Mouse (Mus musculus): ENCODE measurements around the gene Mrtfa. TPM values are rescaled to one million over a fixed set of nuclear protein-coding genes. Genes with fewer than 3 reads are reported as not detected.

Mrtfa gene
- polyA plus RNA-seq, 1 experiment from 2014 or later, result 22.3 TPM

DNA sequence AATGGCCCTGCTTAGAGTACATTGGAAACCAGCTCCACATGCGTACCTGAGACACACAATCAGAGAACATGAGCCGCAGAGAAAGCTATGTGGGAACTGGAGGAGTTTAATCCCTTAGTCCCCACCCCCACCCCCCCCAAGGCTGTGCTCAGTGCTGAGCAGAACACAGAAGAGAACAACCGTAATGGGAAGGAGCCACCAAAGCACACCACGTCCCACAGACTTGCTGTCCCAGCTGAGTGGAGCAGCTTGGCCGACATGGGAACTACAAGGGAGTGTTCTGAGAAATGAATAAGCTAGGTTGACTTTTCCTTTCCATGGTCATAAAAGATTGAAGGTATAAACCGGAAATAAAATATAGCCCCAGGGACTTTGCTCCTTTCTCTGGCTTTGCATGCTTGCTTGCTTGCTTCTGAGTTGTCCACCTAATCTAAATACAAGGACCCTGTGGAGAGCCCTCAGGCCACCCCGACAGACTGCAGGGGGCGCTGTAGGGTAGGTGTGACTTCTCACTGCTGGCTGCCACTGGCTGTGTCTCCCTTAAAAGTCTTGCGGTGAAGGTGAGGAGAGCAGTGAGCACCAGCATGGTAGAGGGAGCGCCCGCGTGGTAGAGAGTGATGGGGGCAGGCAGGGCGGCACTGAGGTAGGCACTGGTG, 148.2 kb downstream of the Mrtfa start:
- WGBS, result 63% methylated on average over 13 of the region's 13 CpGs
- ATAC-seq (ENCODE audit: insufficient number of reproducible peaks, low FRiP score, low TSS enrichment, low read depth), result no peak
- H3K9ac ChIP-seq (ENCODE audit: low read length), result no peak overlapping the region

DNA sequence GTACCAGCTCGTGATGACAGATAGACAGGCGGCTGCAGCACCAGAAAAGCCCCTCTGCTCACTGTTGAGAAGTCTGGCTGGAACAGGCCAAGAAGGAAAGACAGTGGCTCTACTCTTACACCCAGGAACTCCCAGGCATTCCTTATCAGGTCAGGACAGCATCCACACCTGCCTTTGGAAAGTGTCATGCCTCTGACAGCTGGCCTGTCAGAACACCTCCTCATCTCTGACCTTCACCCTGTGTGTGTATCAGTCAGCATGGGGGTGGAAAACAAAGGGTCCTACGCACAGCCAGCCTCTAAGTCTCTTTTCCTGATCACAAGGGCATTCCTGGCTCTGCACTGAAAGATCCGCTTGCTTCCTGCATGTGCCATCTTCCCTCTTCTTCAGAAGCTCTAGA, 148.8 kb downstream of the Mrtfa start:
- Histone ChIP-seq H3K36me3 (ENCODE audit: control insufficient read depth, insufficient read depth, low read length) (no peaks in the 10 kb centered on the region), H3K4me2 (ENCODE audit: low read depth, severe bottlenecking) (no peak overlapping the region), H3K27ac (replicated peaks; ENCODE audit: low read depth, low read length) (no peak overlapping the region), H3K27me3 (ENCODE audit: control insufficient read depth, insufficient read depth, low read length) (no peaks in the 10 kb centered on the region), H3K9me3 (ENCODE audit: control insufficient read depth, low read length) (no peaks in the 10 kb centered on the region), H3K9ac (ENCODE audit: low read length) (no peak overlapping the region), H3K4me3 (ENCODE audit: low read depth, low read length) (no peak overlapping the region), H3K4me1 (ENCODE audit: control insufficient read depth, insufficient read depth, low read length) (peaks cover 2% of the 10 kb centered on the region; the same call in 1 of the 2 replicates)
- ATAC-seq (ENCODE audit: insufficient number of reproducible peaks, low FRiP score, low TSS enrichment, low read depth) (no peak), DNase-seq (ENCODE audit: low spot score) (no peak)
- WGBS, result 67% methylated on average over 4 of the region's 4 CpGs

More for the DNA sequence above, 148.2 kb downstream of the Mrtfa start:
- no peaks in the 10 kb centered on the region for H3K36me3 ChIP-seq (ENCODE audit: control insufficient read depth, insufficient read depth, low read length)
- H3K4me1 ChIP-seq (ENCODE audit: control insufficient read depth, insufficient read depth, low read length), result peaks cover 2% of the 10 kb centered on the region; the same call in 1 of the 2 replicates
- H3K4me2 ChIP-seq (ENCODE audit: low read depth, severe bottlenecking), result no peak overlapping the region
- H3K4me3 ChIP-seq (ENCODE audit: low read depth, low read length), result no peak overlapping the region
- peak; percentile 64 for DNase-seq (ENCODE audit: low spot score)
- H3K9me3 ChIP-seq (ENCODE audit: control insufficient read depth, low read length), result no peaks in the 10 kb centered on the region
- no peak overlapping the region for H3K27ac ChIP-seq (replicated peaks; ENCODE audit: low read depth, low read length)
- H3K27me3 ChIP-seq (ENCODE audit: control insufficient read depth, insufficient read depth, low read length), result no peaks in the 10 kb centered on the region

DNA sequence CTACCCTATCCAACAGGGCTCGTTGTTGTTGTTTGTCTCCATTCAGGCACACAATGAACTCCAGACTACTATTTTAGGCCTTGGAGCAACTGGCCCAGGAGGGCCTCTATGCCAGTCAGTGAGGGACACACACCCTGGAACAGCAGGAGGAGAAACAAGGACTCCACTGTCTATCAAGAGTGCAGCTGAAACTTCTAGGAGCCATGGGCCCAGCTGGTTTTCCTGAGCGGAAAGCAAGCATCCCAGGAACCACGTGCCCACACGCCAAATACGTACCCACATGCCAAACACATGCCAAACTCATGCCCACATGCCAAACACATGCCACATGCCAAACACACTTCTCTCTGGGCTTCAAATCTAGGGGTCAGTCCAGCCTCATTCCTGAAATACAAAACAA, 152.1 kb downstream of the Mrtfa start:
- H3K4me1 ChIP-seq (ENCODE audit: control insufficient read depth, insufficient read depth, low read length), result peaks cover 10% of the 10 kb centered on the region
- DNase-seq (ENCODE audit: low spot score) (no peak), ATAC-seq (ENCODE audit: insufficient number of reproducible peaks, low FRiP score, low TSS enrichment, low read depth) (no peak)
- no peak overlapping the region for H3K4me3 ChIP-seq (ENCODE audit: low read depth, low read length)
- no peaks in the 10 kb centered on the region for H3K27me3 ChIP-seq (ENCODE audit: control insufficient read depth, insufficient read depth, low read length)
- no peaks in the 10 kb centered on the region for H3K9me3 ChIP-seq (ENCODE audit: control insufficient read depth, low read length)
- H3K9ac ChIP-seq (ENCODE audit: low read length), result no peak overlapping the region
- H3K4me2 ChIP-seq (ENCODE audit: low read depth, severe bottlenecking), result no peak overlapping the region
- WGBS, result 92% methylated on average over 5 of the region's 5 CpGs
- no peak overlapping the region for H3K27ac ChIP-seq (replicated peaks; ENCODE audit: low read depth, low read length)
- H3K36me3 ChIP-seq (ENCODE audit: control insufficient read depth, insufficient read depth, low read length), result no peaks in the 10 kb centered on the region

DNA sequence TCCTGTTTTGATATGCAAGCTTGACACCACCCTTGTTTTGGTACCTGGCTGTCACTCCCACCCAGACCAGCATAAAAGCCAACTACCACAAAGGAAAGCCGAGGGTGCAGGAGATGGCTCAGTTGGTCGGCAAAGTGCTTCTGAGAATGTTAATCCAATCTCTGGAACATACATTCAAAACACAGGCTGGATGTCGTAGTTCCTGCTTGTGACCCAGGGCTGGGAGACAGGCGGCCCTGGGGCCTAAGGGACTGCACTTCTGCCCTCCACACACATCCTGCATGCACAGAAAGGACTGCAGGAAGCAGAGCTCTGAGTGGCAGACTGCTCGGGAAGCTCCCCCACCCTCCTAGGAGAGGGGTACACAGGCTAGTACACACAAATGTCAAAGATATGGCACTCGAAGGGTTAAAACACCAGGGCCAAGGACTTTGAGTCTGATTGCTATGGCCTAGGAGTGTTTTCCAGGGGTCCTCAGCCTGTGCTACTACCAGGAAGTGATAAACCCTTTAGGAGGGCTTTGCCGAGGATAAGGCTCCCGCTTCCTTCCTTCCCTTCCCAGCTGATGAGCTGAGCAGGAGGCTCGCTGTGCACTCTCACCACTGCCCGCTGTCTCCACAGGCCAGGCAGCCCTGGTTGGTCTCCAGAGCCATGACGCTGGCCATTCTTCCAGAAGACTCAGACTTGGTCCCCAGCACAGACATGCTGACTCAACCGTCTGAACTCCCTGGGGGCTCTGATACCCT, 155.0 kb downstream of the Mrtfa start:
- Histone ChIP-seq H3K9me3 (ENCODE audit: control insufficient read depth, low read length) (no peaks in the 10 kb centered on the region), H3K27ac (replicated peaks; ENCODE audit: low read depth, low read length) (no peak overlapping the region), H3K4me1 (ENCODE audit: control insufficient read depth, insufficient read depth, low read length) (peaks cover 10% of the 10 kb centered on the region), H3K4me3 (ENCODE audit: low read depth, low read length) (no peak overlapping the region), H3K4me2 (ENCODE audit: low read depth, severe bottlenecking) (no peak overlapping the region), H3K27me3 (ENCODE audit: control insufficient read depth, insufficient read depth, low read length) (no peaks in the 10 kb centered on the region), H3K9ac (ENCODE audit: low read length) (no peak overlapping the region), H3K36me3 (ENCODE audit: control insufficient read depth, insufficient read depth, low read length) (no peaks in the 10 kb centered on the region)
- ATAC-seq (ENCODE audit: insufficient number of reproducible peaks, low FRiP score, low TSS enrichment, low read depth) (no peak), DNase-seq (ENCODE audit: low spot score) (no peak)
- WGBS, result 63% methylated on average over 12 of the region's 12 CpGs

DNA sequence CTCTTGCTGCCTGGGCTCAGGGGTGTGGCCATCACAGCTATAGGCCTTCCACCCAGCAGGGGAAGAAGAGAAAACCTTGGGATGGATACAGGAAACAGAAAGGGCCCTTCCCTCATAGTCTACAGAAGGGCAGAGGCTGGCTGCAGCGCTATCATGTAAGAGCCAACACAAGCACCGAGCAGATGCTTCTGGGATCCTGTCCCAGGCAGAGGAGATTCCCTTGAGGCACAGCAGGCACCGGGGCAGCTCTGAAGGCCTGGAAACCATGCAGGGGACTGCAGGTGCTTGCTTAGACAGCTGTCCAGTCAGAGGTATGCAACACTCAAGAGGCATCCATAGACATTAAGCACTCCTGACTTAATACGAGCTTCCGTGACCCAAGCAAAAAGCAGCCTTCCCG, 156.4 kb downstream of the Mrtfa start:
- H3K27ac ChIP-seq (replicated peaks; ENCODE audit: low read depth, low read length), result no peak overlapping the region
- H3K4me2 ChIP-seq (ENCODE audit: low read depth, severe bottlenecking), result no peak overlapping the region
- peaks cover 10% of the 10 kb centered on the region for H3K4me1 ChIP-seq (ENCODE audit: control insufficient read depth, insufficient read depth, low read length)
- no peaks in the 10 kb centered on the region for H3K9me3 ChIP-seq (ENCODE audit: control insufficient read depth, low read length)
- H3K9ac ChIP-seq (ENCODE audit: low read length), result no peak overlapping the region
- H3K36me3 ChIP-seq (ENCODE audit: control insufficient read depth, insufficient read depth, low read length), result no peaks in the 10 kb centered on the region
- H3K27me3 ChIP-seq (ENCODE audit: control insufficient read depth, insufficient read depth, low read length), result no peaks in the 10 kb centered on the region
- DNase-seq (ENCODE audit: low spot score) (no peak), ATAC-seq (ENCODE audit: insufficient number of reproducible peaks, low FRiP score, low TSS enrichment, low read depth) (no peak)
- no peak overlapping the region for H3K4me3 ChIP-seq (ENCODE audit: low read depth, low read length)
- 87% methylated on average over 6 of the region's 6 CpGs for WGBS

DNA sequence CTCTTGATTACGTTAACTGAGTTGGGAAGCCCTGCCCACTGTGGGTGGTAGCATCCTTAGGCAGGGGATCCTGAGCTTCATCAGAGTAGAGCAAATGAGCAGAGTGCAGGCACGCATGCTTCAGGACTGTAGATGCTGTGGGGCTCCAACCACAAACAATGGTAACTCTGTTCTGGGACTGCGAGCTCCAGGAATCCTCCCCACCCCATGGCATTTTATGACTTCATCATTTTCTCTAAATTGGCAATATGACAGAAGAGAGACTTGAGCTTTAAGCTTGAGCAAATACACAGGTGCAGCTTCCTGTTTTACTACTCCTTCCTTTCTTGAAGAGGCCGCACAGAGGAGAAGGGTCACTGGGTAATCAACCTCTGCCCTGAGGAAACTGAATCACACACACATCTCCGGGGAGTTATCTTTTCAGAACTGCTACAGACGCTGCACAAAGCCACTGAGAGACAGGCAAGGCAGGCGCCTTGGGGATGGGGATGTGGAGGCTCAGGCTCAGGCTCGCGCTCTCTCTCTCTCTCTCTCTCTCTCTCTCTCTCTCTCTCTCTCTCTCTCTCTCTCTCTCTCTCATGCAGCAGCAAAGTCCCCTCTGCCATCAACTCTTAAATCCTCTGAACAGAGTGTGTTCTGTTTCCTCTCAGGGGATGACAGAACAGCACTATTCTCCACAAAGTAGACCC, 157.5 kb downstream of the Mrtfa start:
- Histone ChIP-seq H3K4me1 (ENCODE audit: control insufficient read depth, insufficient read depth, low read length) (peaks cover 10% of the 10 kb centered on the region), H3K4me3 (ENCODE audit: low read depth, low read length) (no peak overlapping the region), H3K9me3 (ENCODE audit: control insufficient read depth, low read length) (no peaks in the 10 kb centered on the region), H3K9ac (ENCODE audit: low read length) (no peak overlapping the region), H3K36me3 (ENCODE audit: control insufficient read depth, insufficient read depth, low read length) (no peaks in the 10 kb centered on the region), H3K4me2 (ENCODE audit: low read depth, severe bottlenecking) (no peak overlapping the region), H3K27me3 (ENCODE audit: control insufficient read depth, insufficient read depth, low read length) (no peaks in the 10 kb centered on the region), H3K27ac (replicated peaks; ENCODE audit: low read depth, low read length) (no peak overlapping the region)
- 57% methylated on average over 9 of the region's 9 CpGs for WGBS
- DNase-seq (ENCODE audit: low spot score) (no peak), ATAC-seq (ENCODE audit: insufficient number of reproducible peaks, low FRiP score, low TSS enrichment, low read depth) (no peak)

DNA sequence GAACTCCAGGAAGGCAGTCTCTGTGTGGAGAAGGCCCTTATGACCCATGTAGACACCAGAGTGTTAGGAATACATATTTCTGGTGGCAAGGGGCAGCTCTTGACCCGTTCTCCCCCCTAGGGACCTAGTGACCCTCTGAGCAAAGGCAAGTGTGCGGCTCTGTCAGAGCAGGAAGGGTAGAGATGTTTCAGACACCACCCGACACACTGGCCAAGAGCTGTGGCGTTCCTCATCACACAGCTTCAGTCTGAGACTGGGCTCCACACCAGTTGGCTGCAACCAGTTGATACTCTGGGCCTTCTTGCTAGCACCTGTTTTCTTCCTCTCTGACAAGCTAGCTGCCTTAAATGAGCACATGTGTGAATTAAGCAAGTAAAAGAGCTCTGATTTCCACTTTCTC, 158.9 kb downstream of the Mrtfa start:
- Histone ChIP-seq H3K9ac (ENCODE audit: low read length) (no peak overlapping the region), H3K4me3 (ENCODE audit: low read depth, low read length) (no peak overlapping the region), H3K4me2 (ENCODE audit: low read depth, severe bottlenecking) (no peak overlapping the region), H3K4me1 (ENCODE audit: control insufficient read depth, insufficient read depth, low read length) (peaks cover 14% of the 10 kb centered on the region), H3K36me3 (ENCODE audit: control insufficient read depth, insufficient read depth, low read length) (no peaks in the 10 kb centered on the region), H3K27ac (replicated peaks; ENCODE audit: low read depth, low read length) (no peak overlapping the region), H3K27me3 (ENCODE audit: control insufficient read depth, insufficient read depth, low read length) (no peaks in the 10 kb centered on the region), H3K9me3 (ENCODE audit: control insufficient read depth, low read length) (no peaks in the 10 kb centered on the region)
- ATAC-seq (ENCODE audit: insufficient number of reproducible peaks, low FRiP score, low TSS enrichment, low read depth), result no peak
- DNase-seq (ENCODE audit: low spot score), result no peak
- 89% methylated on average over 4 of the region's 4 CpGs for WGBS

DNA sequence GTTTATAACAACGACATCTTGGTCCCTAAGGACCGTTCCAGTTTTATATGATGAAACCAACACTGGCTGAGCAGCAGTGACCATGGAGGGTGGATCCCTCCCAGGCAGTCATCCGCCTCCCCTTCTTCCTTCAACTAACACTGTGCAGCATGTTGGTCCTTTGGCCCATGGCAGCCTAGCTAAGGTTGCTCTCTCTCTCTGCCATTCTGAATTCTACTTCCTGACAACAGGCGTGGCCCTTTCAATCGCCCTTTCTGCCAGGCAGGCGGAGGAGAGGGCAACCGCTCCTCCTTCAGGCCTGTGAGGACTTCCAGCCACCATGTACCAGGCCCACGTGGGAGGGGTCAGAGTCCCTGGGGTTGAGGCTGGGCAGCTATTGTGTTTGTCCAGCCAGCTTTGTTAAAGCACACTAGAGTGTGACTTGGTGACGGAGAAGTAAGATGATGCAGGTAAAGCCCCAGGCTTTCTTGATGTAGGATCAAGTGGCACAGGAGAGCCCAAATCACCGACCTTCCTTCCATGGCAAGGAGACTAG, 159.6 kb downstream of the Mrtfa start:
- H3K4me3 ChIP-seq (ENCODE audit: low read depth, low read length), result no peak overlapping the region
- H3K4me2 ChIP-seq (ENCODE audit: low read depth, severe bottlenecking), result no peak overlapping the region
- no peaks in the 10 kb centered on the region for H3K9me3 ChIP-seq (ENCODE audit: control insufficient read depth, low read length)
- no peaks in the 10 kb centered on the region for H3K36me3 ChIP-seq (ENCODE audit: control insufficient read depth, insufficient read depth, low read length)
- WGBS, result 85% methylated on average over 10 of the region's 10 CpGs
- ATAC-seq (ENCODE audit: insufficient number of reproducible peaks, low FRiP score, low TSS enrichment, low read depth) (no peak), DNase-seq (ENCODE audit: low spot score) (no peak)
- H3K4me1 ChIP-seq (ENCODE audit: control insufficient read depth, insufficient read depth, low read length), result peaks cover 17% of the 10 kb centered on the region
- H3K9ac ChIP-seq (ENCODE audit: low read length), result no peak overlapping the region
- no peak overlapping the region for H3K27ac ChIP-seq (replicated peaks; ENCODE audit: low read depth, low read length)
- no peaks in the 10 kb centered on the region for H3K27me3 ChIP-seq (ENCODE audit: control insufficient read depth, insufficient read depth, low read length)

Measured in limb, embryonic 11.5 days (tissue).